Mouse (Mus musculus) kidney, adult 2 months (tissue): ENCODE measurements around the gene Pkd1l2. TPM values are rescaled to one million over a fixed set of nuclear protein-coding genes. Genes with fewer than 3 reads are reported as not detected.

Experiments used
- DNase-seq: peaks from one replicate; pipeline ENCODE4 v3.0.0; 2021
- H3K27ac ChIP-seq: fragments of 200-500 bp; 2 replicates; pipeline ENCODE4 v1.5.1; 2012; ENCODE audit warnings: low read depth, low read length, control low read depth, inconsistent platforms; ENCODE audit not compliant: insufficient read depth
- H3K27me3 ChIP-seq: fragments of 200-500 bp; replicated peaks from 2 replicates; pipeline ENCODE4 v1.6.1; 2012; ENCODE audit warnings: mild to moderate bottlenecking, moderate library complexity, low read length, inconsistent platforms; ENCODE audit not compliant: control insufficient read depth, insufficient read depth
- H3K36me3 ChIP-seq: fragments of 200-500 bp; 2 replicates; pipeline ENCODE4 v1.6.1; 2012; ENCODE audit warnings: mild to moderate bottlenecking, moderate library complexity, low read length, inconsistent platforms; ENCODE audit not compliant: control insufficient read depth, insufficient read depth
- H3K4me1 ChIP-seq: fragments of 200-500 bp; 2 replicates; pipeline ENCODE4 v1.6.1; 2011; ENCODE audit warnings: low read length; ENCODE audit not compliant: control insufficient read depth, insufficient read depth
- H3K4me3 ChIP-seq: fragments of 200-500 bp; 2 replicates; pipeline ENCODE4 v1.5.1; 2011; ENCODE audit warnings: mild to moderate bottlenecking, low read depth, low read length, control low read depth; ENCODE audit not compliant: insufficient read depth
- CTCF ChIP-seq: fragments of 200-500 bp; conservative IDR thresholded peaks from 2 replicates; pipeline ENCODE4 v1.5.1; 2011; ENCODE audit warnings: low read depth, mild to moderate bottlenecking, control low read depth, low read length, moderate library complexity, mixed read lengths; ENCODE audit not compliant: insufficient read depth, insufficient read length
- POLR2A ChIP-seq: fragments of 200-500 bp; IDR thresholded peaks from one replicate; pipeline ENCODE4 v1.6.1; 2011; ENCODE audit warnings: low read depth, low read length, control low read depth
- WGBS: fragments of 180-500 bp; shearing (Covaris S2); methylation state at CpG from one replicate; pipeline ENCODE4 v1.1.7; 2018; 5-methylcytosine and 5-hydroxymethylcytosine counted together
- polyA plus RNA-seq: library from polyadenylated mRNA; depleted of rRNA; stranded (reverse); fragments of >200 nt; gene quantifications from 2 replicates; pipeline ENCODE4 v1.2.3, GENCODE M21; 2012

The Pkd1l2 gene
- polyA plus RNA-seq, 1 experiment = 0.08 TPM

- DNase-seq = no peak
- Histone ChIP-seq H3K4me3 (no peak overlapping the region), H3K36me3 (no peaks in the 10 kb centered on the region), H3K4me1 (no peaks in the 10 kb centered on the region), H3K27ac (no peak overlapping the region), H3K27me3 (no peaks in the 10 kb centered on the region)
- WGBS = 90% methylated on average over 11 of the region's 11 CpGs
- TF ChIP-seq POLR2A (no peak), CTCF (no peak)
Observed at GRCm38 (mm10) chr8:117067396-117067795, 14.9 kb downstream of the Pkd1l2 start.

- Histone ChIP-seq H3K4me1 (no peaks in the 10 kb centered on the region), H3K27me3 (no peaks in the 10 kb centered on the region), H3K36me3 (no peaks in the 10 kb centered on the region), H3K4me3 (no peak overlapping the region), H3K27ac (no peak overlapping the region)
- no peak for DNase-seq
- no peak for TF ChIP-seq POLR2A
- no peak for TF ChIP-seq CTCF
- WGBS = 73% methylated on average over 7 of the region's 7 CpGs
Observed at GRCm38 (mm10) chr8:117066955-117067354, 15.3 kb downstream of the Pkd1l2 start.

GRCm38 (mm10) chr8:117061180-117061880, 20.9 kb downstream of the Pkd1l2 start:
- no peaks in the 10 kb centered on the region for H3K27me3 ChIP-seq
- no peaks in the 10 kb centered on the region for H3K4me1 ChIP-seq
- no peak overlapping the region for H3K4me3 ChIP-seq
- TF ChIP-seq CTCF (no peak), POLR2A (no peak)
- WGBS = 69% methylated on average over 13 of the region's 13 CpGs
- no peak for DNase-seq
- no peak overlapping the region for H3K27ac ChIP-seq
- H3K36me3 ChIP-seq = no peaks in the 10 kb centered on the region

GRCm38 (mm10) chr8:117060306-117060705, 21.9 kb downstream of the Pkd1l2 start:
- H3K27me3 ChIP-seq = no peaks in the 10 kb centered on the region
- H3K4me1 ChIP-seq = no peaks in the 10 kb centered on the region
- TF ChIP-seq CTCF = no peak; the same call in 1 of the 2 replicates
- no peak for TF ChIP-seq POLR2A
- peak; percentile 24 for DNase-seq
- no peak overlapping the region for H3K27ac ChIP-seq
- H3K36me3 ChIP-seq = no peaks in the 10 kb centered on the region
- H3K4me3 ChIP-seq = no peak overlapping the region
- WGBS = 51% methylated on average over 13 of the region's 13 CpGs

- Histone ChIP-seq H3K27ac (no peak overlapping the region), H3K4me3 (no peak overlapping the region), H3K27me3 (no peaks in the 10 kb centered on the region), H3K36me3 (no peaks in the 10 kb centered on the region), H3K4me1 (no peaks in the 10 kb centered on the region)
- no peak for DNase-seq
- TF ChIP-seq CTCF = no peak
- no peak for TF ChIP-seq POLR2A
- WGBS = 73% methylated on average over 7 of the region's 7 CpGs
Observed at GRCm38 (mm10) chr8:117059021-117059420, 23.2 kb downstream of the Pkd1l2 start.

DNA sequence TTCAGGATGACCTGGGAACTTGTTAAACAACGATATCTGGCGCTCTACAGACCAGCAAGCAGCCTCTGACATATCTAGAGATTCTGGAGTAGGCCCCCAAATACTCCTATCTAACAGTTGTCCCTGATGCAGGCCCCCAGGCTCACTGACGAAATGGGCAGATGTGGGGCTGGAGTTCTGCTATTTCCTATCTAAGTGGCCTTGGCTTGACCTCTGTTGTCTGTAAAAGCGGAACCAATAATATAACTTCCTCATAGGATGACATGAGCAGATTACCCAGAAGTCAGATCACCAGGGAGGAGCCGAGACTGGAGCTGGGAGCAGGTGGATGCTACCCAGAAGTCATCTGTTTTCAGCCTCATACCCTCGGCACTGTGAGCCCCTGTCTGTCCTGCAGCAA, 27.2 kb downstream of the Pkd1l2 start:
- Histone ChIP-seq H3K4me1 (no peaks in the 10 kb centered on the region), H3K4me3 (no peak overlapping the region), H3K27me3 (no peaks in the 10 kb centered on the region), H3K36me3 (no peaks in the 10 kb centered on the region), H3K27ac (no peak overlapping the region)
- 69% methylated on average over 6 of the region's 6 CpGs for WGBS
- no peak for DNase-seq
- TF ChIP-seq CTCF = no peak
- no peak for TF ChIP-seq POLR2A

GRCm38 (mm10) chr8:117054146-117054545, 28.1 kb downstream of the Pkd1l2 start:
- H3K4me1 ChIP-seq = no peaks in the 10 kb centered on the region
- H3K27ac ChIP-seq = no peak overlapping the region
- H3K4me3 ChIP-seq = no peak overlapping the region
- H3K36me3 ChIP-seq = no peaks in the 10 kb centered on the region
- 77% methylated on average over 3 of the region's 3 CpGs for WGBS
- no peak for TF ChIP-seq POLR2A
- TF ChIP-seq CTCF = no peak
- H3K27me3 ChIP-seq = no peaks in the 10 kb centered on the region
- DNase-seq = no peak
